Mouse (Mus musculus) spleen, adult 2 months (tissue): ENCODE measurements at regions not wholly inside any gene's neighbourhood (a gene's known extent, or its start where the extent isn't known, plus 50 kb on each side); places are given as distances from the start of the nearest gene placed in this dataset.

Experiments used
- DNase-seq, 2 experiments: peaks; one replicate each; pipeline versions ENCODE4 v3.0.0 to v3.0.0-alpha.2; 2012 to 2021; ENCODE audit warnings: low spot score in 2 of 2, low read depth in 1 of 2
- H3K27ac ChIP-seq: fragments of 200-500 bp; 2 replicates; pipeline ENCODE4 v1.5.1; 2012; ENCODE audit warnings: low read length, inconsistent platforms; ENCODE audit not compliant: insufficient read depth
- H3K27me3 ChIP-seq: fragments of 200-500 bp; 2 replicates; pipeline ENCODE4 v1.6.1; 2012; ENCODE audit warnings: mild to moderate bottlenecking, moderate library complexity, low read length, inconsistent platforms; ENCODE audit not compliant: control insufficient read depth, insufficient read depth
- H3K36me3 ChIP-seq: fragments of 200-500 bp; 2 replicates; pipeline ENCODE4 v1.6.1; 2012; ENCODE audit warnings: mild to moderate bottlenecking, low read length, inconsistent platforms; ENCODE audit not compliant: control insufficient read depth, insufficient read depth
- H3K4me1 ChIP-seq: fragments of 200-500 bp; 2 replicates; pipeline ENCODE4 v1.6.1; 2011; ENCODE audit warnings: inconsistent platforms; ENCODE audit not compliant: control insufficient read depth, insufficient read depth, insufficient read length
- H3K4me3 ChIP-seq: fragments of 200-500 bp; 2 replicates; pipeline ENCODE4 v1.5.1; 2011; ENCODE audit warnings: mild to moderate bottlenecking, inconsistent platforms; ENCODE audit not compliant: insufficient read depth, insufficient read length; ENCODE audit errors: extremely low read depth
- CTCF ChIP-seq: fragments of 200-500 bp; IDR thresholded peaks from 2 replicates; pipeline ENCODE4 v1.5.1; 2011; ENCODE audit warnings: mild to moderate bottlenecking, inconsistent platforms; ENCODE audit not compliant: insufficient read depth, insufficient read length, insufficient replicate concordance; ENCODE audit errors: extremely low read depth
- POLR2A ChIP-seq: fragments of 200-500 bp; IDR thresholded peaks from 2 replicates; pipeline ENCODE4 v1.6.1; 2011; ENCODE audit warnings: low read depth, low read length, inconsistent platforms
- WGBS: fragments of 180-500 bp; shearing (Covaris S2); methylation state at CpG from one replicate; pipeline ENCODE4 v1.1.7; 2018; 5-methylcytosine and 5-hydroxymethylcytosine counted together

GRCm38 (mm10) chr13:44176121-44176520 is 391.5 kb downstream of the Cd83 start:
- H3K4me3 ChIP-seq: no peak overlapping the region
- H3K27me3 ChIP-seq: no peaks in the 10 kb centered on the region
- 81% methylated on average over 8 of the region's 8 CpGs for WGBS
- no peaks in the 10 kb centered on the region for H3K36me3 ChIP-seq
- TF ChIP-seq CTCF (no peak), POLR2A (no peak)
- no peak for DNase-seq
- H3K27ac ChIP-seq: no peak overlapping the region
- H3K4me1 ChIP-seq: no peaks in the 10 kb centered on the region

DNA sequence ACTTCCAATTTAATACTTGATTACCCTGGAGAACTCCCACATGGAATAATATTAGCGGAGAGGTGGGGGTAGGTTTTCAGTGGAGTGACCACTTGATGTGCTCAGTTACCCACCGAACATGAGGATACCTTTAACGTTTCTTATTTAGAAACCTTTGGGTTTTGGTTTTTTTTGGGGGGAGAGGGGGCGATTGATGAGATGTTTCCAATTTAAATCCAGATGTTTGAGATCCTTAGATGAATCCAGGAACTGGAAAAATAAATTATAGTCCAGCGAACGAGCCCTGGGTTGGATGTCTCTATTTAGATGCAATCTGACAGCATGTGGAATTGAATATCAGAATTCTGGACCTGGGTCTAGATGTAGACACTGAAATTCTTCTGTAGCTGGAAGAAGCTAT is 393.4 kb downstream of the Cd83 start:
- no peaks in the 10 kb centered on the region for H3K27me3 ChIP-seq
- DNase-seq: no peak
- no peak overlapping the region for H3K4me3 ChIP-seq
- no peaks in the 10 kb centered on the region for H3K4me1 ChIP-seq
- WGBS: 87% methylated on average over 6 of the region's 6 CpGs
- H3K27ac ChIP-seq: no peak overlapping the region
- no peak for TF ChIP-seq CTCF
- no peak for TF ChIP-seq POLR2A
- H3K36me3 ChIP-seq: no peaks in the 10 kb centered on the region

DNA sequence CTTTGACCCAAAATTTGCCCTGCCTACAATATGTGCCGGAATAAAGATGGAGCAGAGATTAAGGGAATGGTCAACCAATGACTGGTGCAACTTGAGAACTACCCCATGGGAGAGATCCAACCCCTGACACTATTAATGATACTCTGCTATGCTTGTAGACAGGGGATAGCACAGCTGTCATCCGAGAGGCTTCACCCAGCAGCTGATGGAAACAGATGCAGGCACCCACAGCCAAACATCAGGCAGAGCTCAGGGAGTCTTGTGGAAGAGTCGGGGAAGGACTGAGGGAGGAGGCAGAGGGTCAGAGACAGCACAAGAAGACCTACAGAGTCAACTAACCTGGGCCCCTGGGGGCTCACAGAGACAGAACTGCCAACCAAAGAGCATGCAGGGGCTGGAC is 395.8 kb downstream of the Cd83 start:
- no peak for TF ChIP-seq CTCF
- no peak for TF ChIP-seq POLR2A
- 92% methylated on average over 3 of the region's 3 CpGs for WGBS
- no peak for DNase-seq
- Histone ChIP-seq H3K27ac (no peak overlapping the region), H3K27me3 (no peaks in the 10 kb centered on the region), H3K36me3 (no peaks in the 10 kb centered on the region), H3K4me1 (no peaks in the 10 kb centered on the region), H3K4me3 (no peak overlapping the region)

DNA sequence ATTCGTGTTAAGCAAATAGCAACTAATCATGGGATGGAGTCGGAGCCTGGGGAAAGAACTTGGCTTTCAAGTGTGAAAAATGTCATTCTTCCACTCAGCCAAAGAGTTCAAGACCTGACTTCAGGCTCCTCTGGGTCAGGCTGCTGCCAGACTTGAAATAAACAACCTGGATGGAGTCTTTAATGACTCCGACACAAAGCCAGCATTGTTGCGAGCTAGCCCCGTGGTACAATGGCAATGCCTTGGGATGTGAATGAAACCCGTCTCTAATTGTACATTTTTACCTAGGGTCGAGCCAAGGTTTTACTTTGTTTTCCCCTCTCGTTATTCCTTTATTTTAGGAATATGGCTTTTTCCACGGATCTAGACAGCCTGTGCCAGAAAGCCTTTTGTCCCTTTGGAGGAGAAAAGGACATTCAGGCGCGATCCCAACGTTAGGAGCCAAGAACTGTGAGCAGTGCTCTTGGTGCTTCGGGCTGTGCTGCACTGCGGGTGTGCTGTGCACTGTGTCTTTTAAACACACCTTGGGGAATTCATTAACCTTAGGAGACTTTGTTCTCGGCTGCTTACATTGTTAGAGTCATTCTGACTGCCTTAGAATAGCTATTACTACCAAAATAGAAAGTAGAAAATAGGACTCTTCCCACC is 398.1 kb downstream of the Cd83 start:
- Histone ChIP-seq H3K27me3 (no peaks in the 10 kb centered on the region), H3K36me3 (no peaks in the 10 kb centered on the region), H3K4me3 (no peak overlapping the region), H3K27ac (no peak overlapping the region), H3K4me1 (no peaks in the 10 kb centered on the region)
- 88% methylated on average over 15 of the region's 15 CpGs for WGBS
- DNase-seq: no peak
- TF ChIP-seq POLR2A: no peak
- TF ChIP-seq CTCF: no peak

- Histone ChIP-seq H3K27ac (no peak overlapping the region), H3K4me3 (no peak overlapping the region), H3K4me1 (no peaks in the 10 kb centered on the region), H3K36me3 (no peaks in the 10 kb centered on the region), H3K27me3 (no peaks in the 10 kb centered on the region)
- TF ChIP-seq CTCF (no peak), POLR2A (no peak)
- 93% methylated on average over 5 of the region's 5 CpGs for WGBS
- DNase-seq: no peak
Measured at GRCm38 (mm10) chr13:44195365-44195764, 410.8 kb downstream of the Cd83 start.

DNA sequence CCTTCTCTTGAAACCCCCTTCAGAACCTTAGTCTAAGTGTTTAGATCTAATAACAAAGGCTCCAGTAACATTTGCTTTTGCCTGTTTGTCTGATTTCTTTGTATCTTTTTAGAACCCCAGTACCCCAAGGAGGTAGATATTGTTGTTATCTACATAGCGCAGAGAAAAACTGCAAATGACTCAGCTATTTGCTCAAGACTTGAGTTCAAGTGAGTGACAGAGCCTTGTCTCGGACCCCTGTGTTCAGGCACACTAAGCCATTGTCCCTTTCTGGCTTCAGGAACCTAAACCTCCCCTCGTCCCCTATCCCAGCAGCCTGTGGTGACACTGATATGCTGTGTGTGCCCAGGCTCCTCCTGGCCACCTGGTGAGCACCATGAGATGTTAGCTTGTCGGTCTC is 421.5 kb downstream of the Cd83 start:
- 87% methylated on average over 4 of the region's 4 CpGs for WGBS
- DNase-seq: no peak
- Histone ChIP-seq H3K27me3 (no peaks in the 10 kb centered on the region), H3K27ac (no peak overlapping the region), H3K4me1 (no peaks in the 10 kb centered on the region), H3K36me3 (no peaks in the 10 kb centered on the region), H3K4me3 (no peak overlapping the region)
- TF ChIP-seq POLR2A (no peak), CTCF (no peak)

DNA sequence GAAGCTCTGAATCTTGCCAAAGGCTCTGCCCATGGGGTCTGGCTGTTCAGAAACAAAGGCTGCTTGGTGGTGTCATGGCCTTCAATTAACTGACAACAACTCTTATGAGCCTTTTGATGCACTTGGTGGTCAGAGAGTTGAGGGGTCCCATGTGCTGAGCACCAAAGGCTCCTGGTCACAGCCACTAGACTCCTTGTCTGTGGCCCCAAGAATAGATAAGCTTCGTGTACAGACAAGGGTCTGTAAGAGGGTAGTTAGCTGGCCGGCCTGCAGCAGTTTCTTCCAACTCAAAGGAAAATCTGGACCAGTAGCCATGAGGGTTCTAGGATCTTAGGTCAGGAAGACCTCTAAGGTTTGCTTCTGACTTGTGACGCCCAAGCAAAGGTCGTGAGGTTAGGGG is 421.9 kb downstream of the Cd83 start:
- Histone ChIP-seq H3K27me3 (no peaks in the 10 kb centered on the region), H3K36me3 (no peaks in the 10 kb centered on the region), H3K4me3 (no peak overlapping the region), H3K27ac (no peak overlapping the region), H3K4me1 (no peaks in the 10 kb centered on the region)
- TF ChIP-seq CTCF (no peak), POLR2A (no peak)
- no peak for DNase-seq
- WGBS: 88% methylated on average over 4 of the region's 4 CpGs
